Mouse (Mus musculus): ENCODE data around the gene Tusc2. TPM values are rescaled to one million over a fixed set of nuclear protein-coding genes. Genes with fewer than 3 reads are reported as not detected.
A peak's percentile ranks its signal among the peaks of the same experiment; 100 is the strongest.
"Not testable (repeated sequence)": the region's sequence is repeated elsewhere in the genome, so short reads cannot be mapped to it uniquely, and the experiment has no call there.

Gene Tusc2
- polyA plus RNA-seq, 1 experiment: 50.6 TPM

DNA sequence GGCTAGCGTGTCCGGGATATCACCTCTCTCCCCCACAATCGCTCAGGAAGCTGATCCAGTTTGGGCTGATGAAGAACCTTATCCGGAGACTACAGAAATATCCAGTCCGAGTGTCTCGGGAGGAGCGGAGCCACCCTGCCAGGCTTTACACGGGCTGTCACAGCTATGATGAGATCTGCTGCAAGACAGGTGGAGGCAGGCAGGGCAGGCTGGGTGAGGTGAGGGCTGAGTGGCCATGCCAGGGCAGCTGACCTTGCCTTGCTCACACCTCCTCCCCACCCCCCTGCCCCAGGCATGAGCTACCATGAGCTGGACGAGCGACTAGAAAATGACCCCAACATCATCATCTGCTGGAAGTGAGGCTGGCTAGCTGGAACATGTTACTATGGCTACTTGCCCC, 17.9 kb upstream of the Tusc2 start:
- no peak for DNase-seq (ENCODE audit: low spot score)

GRCm38 (mm10) chr9:107545602-107546001, 17.5 kb upstream of the Tusc2 start:
- no peak for DNase-seq (ENCODE audit: low spot score)

GRCm38 (mm10) chr9:107547026-107547425, 16.0 kb upstream of the Tusc2 start, which contains the start of gene Zmynd10:
Gene Zmynd10, plus strand, starts transcription at chr9:107547298.
- no peak for DNase-seq (ENCODE audit: low spot score)

GRCm38 (mm10) chr9:107547957-107548356, 15.1 kb upstream of the Tusc2 start:
- DNase-seq (ENCODE audit: low spot score): no peak

DNA sequence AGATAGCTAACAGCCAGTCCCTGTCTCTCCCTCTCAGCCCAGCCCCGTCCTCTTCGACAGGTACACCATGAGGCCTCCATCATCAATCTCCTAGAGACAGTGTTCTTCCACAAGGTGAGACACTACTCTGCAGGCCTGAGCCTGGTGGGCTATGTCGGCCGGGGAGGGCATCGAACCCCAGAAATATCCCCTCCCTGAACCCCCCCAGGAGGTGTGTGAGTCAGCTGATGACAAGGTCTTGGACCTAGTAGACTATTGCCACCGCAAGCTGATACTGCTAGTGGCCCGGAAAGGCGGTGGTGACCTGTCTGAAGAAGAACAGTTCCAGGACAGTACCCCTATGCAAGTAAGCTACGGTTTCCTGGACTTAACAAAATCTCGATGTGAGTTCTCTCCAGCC, 14.2 kb upstream of the Tusc2 start:
- DNase-seq (ENCODE audit: low spot score): no peak

- no peak for DNase-seq (ENCODE audit: low spot score)
These were observed 13.6 kb upstream of the Tusc2 start for GRCm38 (mm10) chr9:107549297-107550074.

GRCm38 (mm10) chr9:107550491-107551116, 12.5 kb upstream of the Tusc2 start:
- DNase-seq (ENCODE audit: low spot score): no peak

- no peak for DNase-seq (ENCODE audit: low spot score)
These were observed 11.8 kb upstream of the Tusc2 start, which contains the start of gene Rassf1 for GRCm38 (mm10) chr9:107551117-107551889. Gene Rassf1, plus strand, starts transcription at chr9:107551555.

- no peak for DNase-seq (ENCODE audit: low spot score)
These were observed 11.1 kb upstream of the Tusc2 start for GRCm38 (mm10) chr9:107551890-107552355.

- DNase-seq (ENCODE audit: low spot score): no peak
These were observed 10.2 kb upstream of the Tusc2 start for GRCm38 (mm10) chr9:107552690-107553393.

GRCm38 (mm10) chr9:107553541-107554318, 9.3 kb upstream of the Tusc2 start:
- DNase-seq (ENCODE audit: low spot score): no peak

- peak; percentile 92 for DNase-seq (ENCODE audit: low spot score)
These were observed 8.7 kb upstream of the Tusc2 start for GRCm38 (mm10) chr9:107554319-107554825.

DNA sequence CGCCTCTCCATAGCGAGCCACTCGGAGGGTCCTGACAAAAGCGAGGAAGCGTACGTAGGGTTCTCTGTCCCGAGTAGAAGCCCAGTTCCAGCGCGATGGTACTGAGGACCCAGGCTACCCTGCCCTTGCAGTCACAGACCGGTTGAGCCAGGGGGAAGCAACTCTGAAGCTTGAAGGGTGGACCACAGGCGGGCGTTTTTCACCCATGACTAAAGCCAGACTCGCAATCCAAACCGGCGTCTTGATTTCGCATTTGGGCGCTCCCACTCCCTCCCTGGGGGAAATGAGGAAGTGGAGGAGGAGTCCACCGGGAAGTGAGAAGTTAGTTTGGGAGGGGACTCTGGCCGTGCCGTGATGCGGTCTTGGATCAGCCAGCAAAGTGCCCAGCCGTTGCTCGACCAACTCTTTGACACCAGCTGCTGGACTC, 8.0 kb upstream of the Tusc2 start:
- no peak for DNase-seq (ENCODE audit: low spot score)

GRCm38 (mm10) chr9:107555701-107556100, 7.4 kb upstream of the Tusc2 start:
- no peak for DNase-seq (ENCODE audit: low spot score)

- DNase-seq (ENCODE audit: low spot score): no peak
These were observed 6.7 kb upstream of the Tusc2 start for GRCm38 (mm10) chr9:107556346-107556745.

GRCm38 (mm10) chr9:107565556-107565955, 2.5 kb downstream of the Tusc2 start:
- DNase-seq (ENCODE audit: low spot score): not testable (repeated sequence)

GRCm38 (mm10) chr9:107566041-107566709, 3.1 kb downstream of the Tusc2 start:
- peak; percentile 74 for DNase-seq (ENCODE audit: low spot score)

DNA sequence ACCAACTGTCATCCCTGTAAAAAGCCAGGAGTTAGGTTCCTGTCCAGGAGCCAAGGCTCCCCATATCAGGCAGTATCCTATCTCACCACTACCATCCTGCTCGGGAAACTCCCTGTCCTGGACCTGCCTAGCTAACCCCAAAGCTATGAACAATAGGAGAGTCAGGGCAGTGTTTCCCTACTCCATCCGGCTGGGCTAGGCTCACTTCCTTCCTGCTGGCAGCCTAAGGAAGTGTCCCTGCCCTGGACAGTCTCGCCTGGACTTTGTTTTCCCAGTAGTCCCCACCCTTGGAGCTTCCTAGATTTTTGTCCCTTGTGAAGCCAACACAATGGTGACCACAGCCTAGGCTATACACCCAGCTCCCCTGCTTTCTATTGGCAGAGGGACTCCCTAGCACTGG, 3.8 kb downstream of the Tusc2 start:
- DNase-seq (ENCODE audit: low spot score): no peak

GRCm38 (mm10) chr9:107567702-107568319, 4.8 kb downstream of the Tusc2 start, which contains the start of gene Hyal2:
Gene Hyal2, plus strand, starts transcription at chr9:107567945.
- no peak for DNase-seq (ENCODE audit: low spot score)
